Mouse (Mus musculus) cerebellum, adult (tissue): Measurements from ENCODE around the gene Rest.
A peak's percentile ranks its signal among the peaks of the same experiment; 100 is the strongest.

ENCODE experiments used
- ATAC-seq: cut with Nextera tagmentation; 2 replicates; pipeline ENCODE4 v1.9.2; 2017; ENCODE audit warnings: mild to moderate bottlenecking, moderate library complexity, mixed read lengths; ENCODE audit not compliant: insufficient number of reproducible peaks, low FRiP score, low TSS enrichment

The Rest gene

DNA sequence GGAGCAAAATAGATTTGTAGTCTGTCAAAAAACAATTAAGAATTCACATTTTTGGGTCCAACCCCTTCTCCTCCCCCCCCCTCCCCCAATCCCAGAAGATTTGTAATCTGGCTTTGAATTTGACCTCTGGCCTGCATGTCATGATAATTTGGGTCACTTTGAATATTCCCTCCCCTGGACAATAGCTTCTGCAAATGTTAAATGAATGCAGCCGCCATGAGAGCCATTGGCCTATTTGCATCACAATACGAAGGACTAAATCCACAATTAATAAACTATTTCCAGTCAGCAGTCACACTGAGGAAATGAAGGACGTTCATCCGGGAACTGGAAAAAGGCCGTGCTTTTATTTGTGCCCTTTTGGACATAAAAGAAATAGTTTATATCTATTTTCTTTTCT is 3.2 kb upstream of the Rest start:
- ATAC-seq, result no peak

DNA sequence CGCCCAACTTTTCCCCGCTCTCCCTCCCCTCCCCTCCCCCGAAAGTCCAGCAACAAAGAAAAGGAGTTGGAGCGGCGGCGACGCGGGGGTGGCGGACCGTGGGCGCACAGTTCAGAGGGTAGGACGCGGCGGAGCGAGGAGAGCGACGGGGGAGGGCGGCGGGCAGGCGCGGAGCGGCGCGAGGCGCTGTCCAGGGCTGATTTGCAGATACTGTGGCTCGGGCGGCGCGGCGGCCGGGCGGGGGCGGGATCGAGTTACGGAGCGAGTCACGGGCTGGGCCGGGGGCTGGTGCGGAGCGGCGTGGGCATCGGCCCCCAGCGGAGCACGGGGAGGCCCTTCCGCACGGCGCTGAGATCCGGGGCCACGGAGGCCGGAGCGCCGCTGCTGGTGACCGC is 377 bp downstream of the Rest start:
- peak; percentile 47; the same call in 1 of the 2 replicates for ATAC-seq

DNA sequence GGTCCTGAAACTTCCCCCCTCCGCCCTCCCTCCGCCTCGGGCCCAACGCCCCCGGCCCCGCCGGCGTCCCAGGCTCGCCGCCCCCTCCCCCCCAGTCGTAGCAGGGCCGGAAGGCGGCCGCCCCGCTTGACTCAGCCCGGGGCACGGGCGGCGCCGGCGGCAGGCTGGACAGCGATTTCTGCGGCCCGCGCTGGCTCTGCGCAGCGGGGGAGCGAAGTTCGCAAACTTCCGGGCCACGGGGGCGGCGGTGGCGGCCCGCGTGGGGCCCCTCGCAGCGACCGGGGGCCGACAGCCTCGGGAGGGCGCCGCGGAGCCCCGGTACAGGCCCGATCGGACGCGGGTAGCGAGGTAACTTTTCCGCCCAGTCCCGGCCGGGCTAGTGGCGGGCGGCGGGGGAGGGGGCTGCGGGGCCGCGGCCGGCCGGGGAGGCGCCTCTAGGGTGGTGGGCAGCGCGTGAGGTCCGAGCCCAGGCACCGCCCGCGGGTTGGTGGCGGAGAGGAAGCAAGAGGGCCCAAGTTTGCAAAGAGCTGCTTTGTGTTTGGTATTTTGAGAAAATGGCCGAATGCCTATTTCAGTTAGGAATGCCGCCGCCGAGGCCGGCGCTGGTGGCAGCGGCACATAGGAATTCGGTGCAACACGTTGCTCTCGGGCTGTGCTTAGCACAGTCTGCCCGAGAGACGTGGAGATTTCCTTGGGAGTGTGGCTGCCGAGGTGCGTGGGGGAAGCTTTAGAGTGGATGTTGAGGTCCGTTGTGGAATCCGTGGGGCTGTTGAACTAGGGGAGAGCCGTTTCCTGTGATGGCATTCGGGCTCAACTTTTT is 985 bp downstream of the Rest start:
- no peak for ATAC-seq

DNA sequence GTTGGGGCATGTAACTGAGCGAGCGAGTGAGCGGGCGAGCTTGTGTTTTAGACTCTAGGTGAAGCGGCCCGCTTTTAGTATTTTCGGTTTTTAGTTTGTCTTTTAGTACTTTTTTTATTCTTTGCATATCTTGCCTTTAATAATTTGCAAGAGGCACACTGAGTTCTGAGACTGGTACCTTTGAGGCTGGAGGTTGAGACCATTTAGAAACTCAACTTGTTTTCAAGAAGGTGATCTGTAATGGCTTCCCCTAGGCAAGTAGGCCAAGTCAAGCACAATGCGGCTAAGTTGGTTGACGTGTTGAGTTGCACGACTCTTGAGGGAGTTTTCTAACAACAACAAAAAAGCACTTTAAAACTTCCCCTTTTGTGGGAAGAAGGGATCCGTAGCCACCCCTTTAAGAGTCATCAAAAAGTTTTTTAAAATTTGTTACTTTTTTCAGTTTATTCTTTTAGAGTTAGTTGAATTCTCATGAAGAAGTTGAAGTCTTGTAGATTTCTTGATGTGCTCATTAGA is 1.7 kb downstream of the Rest start:
- no peak for ATAC-seq

- no peak for ATAC-seq
Measured at GRCm38 (mm10) chr5:77267441-77267840, 2.1 kb downstream of the Rest start.

DNA sequence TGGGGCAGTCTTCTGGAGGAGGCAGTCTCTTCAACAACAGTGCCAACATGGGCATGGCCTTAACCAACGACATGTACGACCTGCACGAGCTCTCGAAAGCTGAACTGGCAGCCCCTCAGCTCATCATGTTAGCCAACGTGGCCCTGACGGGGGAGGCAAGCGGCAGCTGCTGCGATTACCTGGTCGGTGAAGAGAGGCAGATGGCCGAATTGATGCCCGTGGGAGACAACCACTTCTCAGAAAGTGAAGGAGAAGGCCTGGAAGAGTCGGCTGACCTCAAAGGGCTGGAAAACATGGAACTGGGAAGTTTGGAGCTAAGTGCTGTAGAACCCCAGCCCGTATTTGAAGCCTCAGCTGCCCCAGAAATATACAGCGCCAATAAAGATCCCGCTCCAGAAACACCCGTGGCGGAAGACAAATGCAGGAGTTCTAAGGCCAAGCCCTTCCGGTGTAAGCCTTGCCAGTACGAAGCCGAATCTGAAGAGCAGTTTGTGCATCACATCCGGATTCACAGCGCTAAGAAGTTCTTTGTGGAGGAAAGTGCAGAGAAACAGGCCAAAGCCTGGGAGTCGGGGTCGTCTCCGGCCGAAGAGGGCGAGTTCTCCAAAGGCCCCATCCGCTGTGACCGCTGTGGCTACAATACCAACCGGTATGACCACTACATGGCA is 2.8 kb downstream of the Rest start:
- no peak for ATAC-seq

GRCm38 (mm10) chr5:77269399-77269798 is 4.1 kb downstream of the Rest start:
- no peak for ATAC-seq

DNA sequence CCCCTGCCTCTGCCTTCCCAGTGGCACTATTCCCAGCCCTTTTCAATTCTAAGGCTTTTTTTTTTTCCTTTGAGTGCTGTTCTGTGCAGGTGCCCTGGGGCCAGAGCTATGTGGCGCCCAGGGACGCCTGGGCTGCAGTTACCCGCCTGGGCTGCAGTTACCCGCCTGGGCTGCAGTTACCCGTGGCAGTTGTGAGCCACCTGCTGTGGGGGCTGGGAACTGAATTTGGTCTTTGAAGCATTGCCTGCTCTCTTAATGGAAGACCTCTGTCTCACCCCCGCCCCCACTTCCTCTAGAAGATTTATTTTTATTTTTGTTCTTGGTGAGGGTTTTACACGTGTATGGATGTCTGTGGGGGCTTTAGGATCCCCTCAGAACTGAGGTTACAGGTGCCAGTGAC is 7.9 kb downstream of the Rest start:
- no peak for ATAC-seq

GRCm38 (mm10) chr5:77275950-77276349 is 10.7 kb downstream of the Rest start:
- ATAC-seq, result no peak

- no peak for ATAC-seq
Measured at GRCm38 (mm10) chr5:77277204-77277603, 11.9 kb downstream of the Rest start.

DNA sequence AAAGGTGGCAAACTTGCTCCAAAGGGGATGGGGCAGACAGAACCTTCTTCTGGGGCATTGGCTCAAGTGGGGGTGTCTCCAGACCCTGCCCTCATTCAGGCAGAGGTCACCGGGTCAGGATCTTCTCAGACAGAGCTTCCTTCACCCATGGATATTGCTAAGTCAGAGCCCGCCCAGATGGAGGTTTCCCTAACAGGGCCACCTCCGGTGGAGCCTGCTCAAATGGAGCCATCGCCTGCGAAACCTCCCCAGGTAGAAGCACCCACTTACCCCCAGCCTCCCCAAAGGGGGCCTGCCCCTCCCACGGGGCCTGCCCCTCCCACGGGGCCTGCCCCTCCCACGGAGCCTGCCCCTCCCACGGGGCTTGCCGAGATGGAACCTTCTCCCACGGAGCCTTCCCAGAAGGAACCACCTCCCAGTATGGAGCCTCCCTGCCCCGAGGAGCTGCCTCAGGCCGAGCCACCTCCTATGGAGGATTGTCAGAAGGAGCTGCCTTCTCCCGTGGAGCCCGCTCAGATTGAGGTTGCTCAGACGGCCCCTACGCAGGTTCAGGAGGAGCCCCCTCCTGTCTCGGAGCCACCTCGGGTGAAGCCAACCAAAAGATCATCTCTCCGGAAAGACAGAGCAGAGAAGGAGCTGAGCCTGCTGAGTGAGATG is 16.4 kb downstream of the Rest start:
- ATAC-seq, result peak; percentile 50

DNA sequence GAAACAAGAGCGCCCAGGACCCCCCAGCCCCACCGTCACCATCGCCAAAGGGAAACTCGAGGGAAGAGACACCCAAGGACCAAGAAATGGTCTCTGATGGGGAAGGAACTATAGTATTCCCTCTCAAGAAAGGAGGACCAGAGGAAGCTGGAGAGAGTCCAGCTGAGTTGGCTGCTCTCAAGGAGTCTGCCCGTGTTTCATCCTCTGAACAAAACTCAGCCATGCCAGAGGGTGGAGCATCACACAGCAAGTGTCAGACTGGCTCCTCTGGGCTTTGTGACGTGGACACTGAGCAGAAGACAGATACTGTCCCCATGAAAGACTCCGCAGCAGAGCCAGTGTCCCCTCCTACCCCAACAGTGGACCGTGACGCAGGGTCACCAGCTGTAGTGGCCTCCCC is 17.0 kb downstream of the Rest start:
- peak; percentile 88 for ATAC-seq

GRCm38 (mm10) chr5:77285685-77286084 is 20.4 kb downstream of the Rest start:
- no peak for ATAC-seq

DNA sequence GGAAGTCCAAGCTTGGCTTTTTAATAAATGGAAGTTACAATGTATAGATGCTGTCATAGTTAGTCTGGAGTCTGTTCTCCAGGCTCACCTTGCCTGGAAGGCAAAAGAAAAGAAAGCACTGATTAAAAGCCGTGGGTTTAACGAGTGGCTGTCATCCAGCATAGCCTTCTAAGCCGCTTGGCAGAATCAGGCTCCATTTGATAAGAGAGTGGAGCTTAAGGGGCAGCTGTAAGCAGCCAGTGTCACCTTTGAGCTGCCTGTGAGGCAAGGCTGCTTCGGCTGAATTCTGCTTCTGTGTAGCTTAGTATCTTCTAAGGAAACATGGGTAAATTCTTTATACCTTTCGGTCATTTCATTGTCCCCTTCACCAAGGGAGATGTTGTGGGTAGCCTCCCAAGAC is 21.6 kb downstream of the Rest start:
- ATAC-seq, result no peak

GRCm38 (mm10) chr5:77287901-77288300 is 22.6 kb downstream of the Rest start:
- no peak for ATAC-seq

GRCm38 (mm10) chr5:77289686-77290085 is 24.4 kb downstream of the Rest start:
- no peak for ATAC-seq

GRCm38 (mm10) chr5:77290606-77291005 is 25.3 kb downstream of the Rest start:
- no peak for ATAC-seq

DNA sequence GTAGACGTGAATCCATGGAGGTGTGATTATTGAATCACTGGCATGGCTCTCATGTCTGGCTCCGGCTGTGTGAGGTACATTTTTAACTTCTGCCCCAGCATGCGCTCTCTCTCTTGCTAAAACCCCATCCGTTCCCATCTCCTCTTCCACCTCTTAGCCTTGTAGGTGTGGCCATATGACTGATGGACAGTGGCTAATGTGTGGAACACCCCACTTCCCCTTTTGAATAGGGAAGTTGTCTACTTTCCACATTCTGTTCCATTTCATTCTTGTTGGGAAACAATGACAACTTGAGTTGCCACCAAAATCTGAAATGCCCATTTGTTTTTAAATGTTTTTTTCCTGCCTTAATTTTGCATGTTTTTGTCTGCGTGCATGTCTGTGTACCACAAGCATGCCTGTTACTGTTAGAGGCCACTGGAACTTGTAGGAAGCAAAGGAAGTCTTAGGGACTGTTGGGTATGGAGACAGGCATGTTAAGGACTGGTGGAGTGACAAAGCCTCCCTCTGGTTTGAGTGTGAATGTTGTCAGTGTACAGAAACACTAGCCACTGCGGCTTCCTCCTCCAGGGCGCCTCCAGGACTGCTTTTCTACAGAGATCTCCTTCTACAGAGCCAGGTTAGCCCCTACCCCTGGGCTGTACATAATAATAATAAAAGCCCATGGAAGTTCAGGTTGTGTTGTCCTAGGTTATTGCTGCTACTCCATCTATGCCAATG is 27.7 kb downstream of the Rest start:
- ATAC-seq, result no peak

- no peak for ATAC-seq
Measured at GRCm38 (mm10) chr5:77299486-77299885, 34.2 kb downstream of the Rest start.

DNA sequence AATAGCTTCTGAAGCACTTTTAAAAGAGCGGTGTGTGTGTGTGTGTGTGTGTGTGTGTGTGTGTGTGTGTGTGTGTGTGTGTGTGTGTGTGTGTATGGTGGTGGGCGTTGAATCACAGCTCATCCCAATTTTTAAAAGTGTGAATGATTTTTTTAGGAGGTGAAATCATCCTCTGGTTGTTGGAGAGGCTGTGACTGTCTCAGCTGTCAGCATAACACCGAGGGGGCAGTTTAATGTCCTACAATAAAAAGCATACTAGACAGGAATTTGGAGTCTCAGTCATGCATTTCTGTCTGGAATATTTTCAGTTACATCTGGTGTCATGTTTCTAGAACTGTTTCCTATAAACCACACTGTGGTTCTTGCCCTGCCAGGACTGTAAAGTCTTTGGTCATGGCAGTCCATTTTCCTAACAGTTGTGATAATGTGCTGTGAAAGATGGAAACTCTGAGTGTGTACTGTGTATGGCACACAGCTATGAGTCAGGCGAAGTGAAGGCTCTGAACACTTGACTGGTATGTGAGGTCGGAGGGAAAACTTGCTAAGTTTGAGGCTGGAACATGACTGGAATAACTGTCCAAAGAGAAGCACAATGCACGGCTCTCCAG is 36.1 kb downstream of the Rest start:
- ATAC-seq, result no peak
